Mouse (Mus musculus): ENCODE data around the gene 2310033P09Rik.

The 2310033P09Rik gene

GRCm38 (mm10) chr11:59230144-59230760, 22.1 kb downstream of the 2310033P09Rik start:
- DNase-seq (ENCODE audit: extremely low spot score) = peak; percentile 73

GRCm38 (mm10) chr11:59232797-59233196, 24.7 kb downstream of the 2310033P09Rik start:
- no peak for DNase-seq (ENCODE audit: extremely low spot score)

- peak; percentile 80 for DNase-seq (ENCODE audit: extremely low spot score)
Measured at GRCm38 (mm10) chr11:59238525-59239427, 30.7 kb downstream of the 2310033P09Rik start.

- DNase-seq (ENCODE audit: extremely low spot score) = no peak
Measured at GRCm38 (mm10) chr11:59239428-59239785, 31.3 kb downstream of the 2310033P09Rik start.

- DNase-seq (ENCODE audit: extremely low spot score) = no peak
Measured at GRCm38 (mm10) chr11:59239796-59240195, 31.7 kb downstream of the 2310033P09Rik start.

- no peak for DNase-seq (ENCODE audit: extremely low spot score)
Measured at GRCm38 (mm10) chr11:59241841-59242240, 33.7 kb downstream of the 2310033P09Rik start.

- no peak for DNase-seq (ENCODE audit: extremely low spot score)
Measured at GRCm38 (mm10) chr11:59243856-59244255, 35.7 kb downstream of the 2310033P09Rik start.

GRCm38 (mm10) chr11:59248101-59248500, 40.0 kb downstream of the 2310033P09Rik start:
- DNase-seq (ENCODE audit: extremely low spot score) = no peak

GRCm38 (mm10) chr11:59259647-59260046, 51.5 kb downstream of the 2310033P09Rik start:
- no peak for DNase-seq (ENCODE audit: extremely low spot score)
